ENCODE assay signal across 7 mouse cellular contexts in genomic region chr17:56255863-56256238, GRCm38 (mm10). TPM values are rescaled to one million over a fixed set of nuclear protein-coding genes. Genes with fewer than 3 reads are reported as not detected.
DNase-seq lines count a peak whose midpoint lies in the region; ATAC-seq and TF ChIP-seq lines count a peak whose summit lies in the region.

No protein-coding gene starts in this region.

- H3K9me3 ChIP-seq in embryonic facial prominence, embryonic 10.5 days, result no peaks in the 10 kb centered on the region
- no peaks in the 10 kb centered on the region for H3K9me3 ChIP-seq in intestine, postnatal 0 days (ENCODE audit: control insufficient read depth)
- H3K9me3 ChIP-seq in midbrain, embryonic 12.5 days, result no peaks in the 10 kb centered on the region

- peak; percentile 97 for TF ChIP-seq CTCF in intestine, postnatal 0 days (IDR thresholded peaks at IDR 0.05; ENCODE audit: low read depth)
- peak; percentile 95 for TF ChIP-seq CTCF in small intestine, adult 2 months (IDR thresholded peaks at IDR 0.05; ENCODE audit: extremely low read depth, insufficient read length, insufficient replicate concordance, low read depth, low read length)

- peak; percentile 99 for DNase-seq in adrenal gland, postnatal 10 days
- peak; percentile 99 for DNase-seq in embryonic facial prominence, embryonic 10.5 days (ENCODE audit: low spot score)
- DNase-seq in gonadal fat pad, adult 2 months (ENCODE audit: low read depth), result peak; percentile 77
- DNase-seq in left cerebral cortex, postnatal 4 days, result peak; percentile 100

- peak overlapping the region; percentile 87 for H3K4me2 ChIP-seq in intestine, postnatal 0 days (replicated peaks; ENCODE audit: low read depth)
- peak overlapping the region; percentile 73 for H3K4me2 ChIP-seq in midbrain, embryonic 12.5 days (replicated peaks)

- WGBS in embryonic facial prominence, embryonic 10.5 days, result under 1% methylated on average over 32 of the region's 32 CpGs
- under 1% methylated on average over 32 of the region's 32 CpGs for WGBS in intestine, postnatal 0 days
- under 1% methylated on average over 32 of the region's 32 CpGs for WGBS in midbrain, embryonic 12.5 days
- WGBS in small intestine, adult 2 months, result under 1% methylated on average over 32 of the region's 32 CpGs

- H3K4me1 ChIP-seq in embryonic facial prominence, embryonic 10.5 days, result peaks cover 40% of the 10 kb centered on the region
- H3K4me1 ChIP-seq in intestine, postnatal 0 days (replicated peaks; ENCODE audit: control insufficient read depth, insufficient read depth, low read length), result no peaks in the 10 kb centered on the region
- peaks cover 40% of the 10 kb centered on the region for H3K4me1 ChIP-seq in midbrain, embryonic 12.5 days
- H3K4me1 ChIP-seq in small intestine, adult 2 months (ENCODE audit: control insufficient read depth, insufficient read depth, insufficient read length, low read length), result peaks cover 19% of the 10 kb centered on the region

- peak overlapping the region; percentile 85 for H3K27ac ChIP-seq in embryonic facial prominence, embryonic 10.5 days (replicated peaks)
- peak overlapping the region; percentile 83 for H3K27ac ChIP-seq in intestine, postnatal 0 days (ENCODE audit: low read depth, low read length)
- peak overlapping the region; percentile 91 for H3K27ac ChIP-seq in midbrain, embryonic 12.5 days (replicated peaks)
- H3K27ac ChIP-seq in small intestine, adult 2 months (ENCODE audit: insufficient read depth, low read depth, low read length), result peak overlapping the region; percentile 93

- intact Hi-C loops in left cerebral cortex, postnatal 4 days (cut with DNase I), result no loop called here

- H3K36me3 ChIP-seq in embryonic facial prominence, embryonic 10.5 days (replicated peaks), result peaks cover 33% of the 10 kb centered on the region
- peaks cover 19% of the 10 kb centered on the region for H3K36me3 ChIP-seq in intestine, postnatal 0 days (ENCODE audit: control insufficient read depth, insufficient read depth)
- peaks cover 26% of the 10 kb centered on the region for H3K36me3 ChIP-seq in midbrain, embryonic 12.5 days
- H3K36me3 ChIP-seq in small intestine, adult 2 months (ENCODE audit: control insufficient read depth, insufficient read depth, low read length), result peaks cover 21% of the 10 kb centered on the region

- TF ChIP-seq POLR2A in small intestine, adult 2 months (IDR thresholded peaks at IDR 0.05; ENCODE audit: low read depth, low read length), result peak; percentile 30; the same call in 1 of the 2 replicates

- H3K9ac ChIP-seq in intestine, postnatal 0 days (ENCODE audit: low read depth, low read length), result no peak overlapping the region
- peak overlapping the region; percentile 57; the same call in 1 of the 2 replicates for H3K9ac ChIP-seq in midbrain, embryonic 12.5 days (replicated peaks)

- ATAC-seq in intestine, postnatal 0 days, result peak; percentile 88
- ATAC-seq in midbrain, embryonic 12.5 days (ENCODE audit: low FRiP score, low read depth), result peak; percentile 91

- peak overlapping the region; percentile 78 for H3K4me3 ChIP-seq in embryonic facial prominence, embryonic 10.5 days
- peak overlapping the region; percentile 65 for H3K4me3 ChIP-seq in intestine, postnatal 0 days (ENCODE audit: low read depth, low read length)
- peak overlapping the region; percentile 75 for H3K4me3 ChIP-seq in midbrain, embryonic 12.5 days
- peak overlapping the region; percentile 62 for H3K4me3 ChIP-seq in small intestine, adult 2 months (ENCODE audit: low read depth, low read length)

- no peaks in the 10 kb centered on the region for H3K27me3 ChIP-seq in embryonic facial prominence, embryonic 10.5 days (replicated peaks; ENCODE audit: low read depth, poor library complexity, severe bottlenecking)
- no peaks in the 10 kb centered on the region for H3K27me3 ChIP-seq in intestine, postnatal 0 days (replicated peaks; ENCODE audit: control insufficient read depth, insufficient read depth, low read length)
- H3K27me3 ChIP-seq in midbrain, embryonic 12.5 days, result no peaks in the 10 kb centered on the region
- no peaks in the 10 kb centered on the region for H3K27me3 ChIP-seq in small intestine, adult 2 months (ENCODE audit: control insufficient read depth, insufficient read depth, low read length)

RNA-seq across cellular contexts. Expression of gene Fem1a, which starts 0.8 kb away (rescaled TPM):
- total RNA-seq in adrenal gland, postnatal 10 days (2021), result 10 to 100 TPM; 27.8 to 38.0 TPM
- polyA plus RNA-seq in embryonic facial prominence, embryonic 10.5 days (2016; fragmentation: Nextera tagmentation; extraction: Ambion mirVana), result 12.5 and 13.2 TPM in 2 replicates
- polyA plus RNA-seq in gonadal fat pad, adult 2 months (2012; rRNA removed), result 26.8 and 27.7 TPM in 2 replicates
- polyA plus RNA-seq in intestine, postnatal 0 days (2015; fragmentation: Nextera tagmentation; extraction: Ambion mirVana), result 7.0 and 8.0 TPM in 2 replicates
- total RNA-seq in left cerebral cortex, postnatal 4 days (2021), result 10 to 100 TPM; 41.4 to 45.7 TPM
- 17.9 and 18.6 TPM in 2 replicates for polyA plus RNA-seq in midbrain, embryonic 12.5 days (2016; fragmentation: Nextera tagmentation; extraction: Ambion mirVana)
- 21.3 and 22.9 TPM in 2 replicates for polyA plus RNA-seq in small intestine, adult 2 months (2012; rRNA removed)

RNA-seq across cellular contexts. Expression of gene Ticam1, which starts 20.7 kb away (rescaled TPM):
- total RNA-seq in adrenal gland, postnatal 10 days (2021), result 10 to 100 TPM; 16.6 to 18.1 TPM
- 3.2 and 3.7 TPM in 2 replicates for polyA plus RNA-seq in embryonic facial prominence, embryonic 10.5 days (2016; fragmentation: Nextera tagmentation; extraction: Ambion mirVana)
- polyA plus RNA-seq in gonadal fat pad, adult 2 months (2012; rRNA removed), result 22.9 and 23.8 TPM in 2 replicates
- polyA plus RNA-seq in intestine, postnatal 0 days (2015; fragmentation: Nextera tagmentation; extraction: Ambion mirVana), result 15.8 and 16.0 TPM in 2 replicates
- total RNA-seq in left cerebral cortex, postnatal 4 days (2021), result 1 to 10 TPM; 3.4 to 3.7 TPM
- 1.7 TPM in 2 replicates for polyA plus RNA-seq in midbrain, embryonic 12.5 days (2016; fragmentation: Nextera tagmentation; extraction: Ambion mirVana)
- 39.7 and 96.6 TPM in 2 replicates for polyA plus RNA-seq in small intestine, adult 2 months (2012; rRNA removed)

RNA-seq across cellular contexts. Expression of gene Plin3, which starts 36.8 kb away (rescaled TPM):
- total RNA-seq in adrenal gland, postnatal 10 days (2021), result 10 to 100 TPM; 96.0 to 97.9 TPM
- 67.7 and 72.2 TPM in 2 replicates for polyA plus RNA-seq in embryonic facial prominence, embryonic 10.5 days (2016; fragmentation: Nextera tagmentation; extraction: Ambion mirVana)
- 40.7 and 53.2 TPM in 2 replicates for polyA plus RNA-seq in gonadal fat pad, adult 2 months (2012; rRNA removed)
- polyA plus RNA-seq in intestine, postnatal 0 days (2015; fragmentation: Nextera tagmentation; extraction: Ambion mirVana), result 521 and 545 TPM in 2 replicates
- 1 to 10 TPM; 4.5 to 6.1 TPM for total RNA-seq in left cerebral cortex, postnatal 4 days (2021)
- 28.9 and 29.0 TPM in 2 replicates for polyA plus RNA-seq in midbrain, embryonic 12.5 days (2016; fragmentation: Nextera tagmentation; extraction: Ambion mirVana)
- 137 and 299 TPM in 2 replicates for polyA plus RNA-seq in small intestine, adult 2 months (2012; rRNA removed)

RNA-seq across cellular contexts. Expression of gene Dpp9, which starts 37.1 kb away (rescaled TPM):
- 10 to 100 TPM; 28.8 to 30.1 TPM for total RNA-seq in adrenal gland, postnatal 10 days (2021)
- 48.3 and 50.2 TPM in 2 replicates for polyA plus RNA-seq in embryonic facial prominence, embryonic 10.5 days (2016; fragmentation: Nextera tagmentation; extraction: Ambion mirVana)
- polyA plus RNA-seq in gonadal fat pad, adult 2 months (2012; rRNA removed), result 34.1 and 36.9 TPM in 2 replicates
- 10.6 and 12.0 TPM in 2 replicates for polyA plus RNA-seq in intestine, postnatal 0 days (2015; fragmentation: Nextera tagmentation; extraction: Ambion mirVana)
- 10 to 100 TPM; 48.9 to 50.2 TPM for total RNA-seq in left cerebral cortex, postnatal 4 days (2021)
- 41.0 and 43.9 TPM in 2 replicates for polyA plus RNA-seq in midbrain, embryonic 12.5 days (2016; fragmentation: Nextera tagmentation; extraction: Ambion mirVana)
- polyA plus RNA-seq in small intestine, adult 2 months (2012; rRNA removed), result 27.4 and 39.4 TPM in 2 replicates

RNA-seq across cellular contexts. Expression of gene Arrdc5, which starts 44.2 kb away (rescaled TPM):
- not detected for total RNA-seq in adrenal gland, postnatal 10 days (2021)
- not detected in 2 replicates for polyA plus RNA-seq in embryonic facial prominence, embryonic 10.5 days (2016; fragmentation: Nextera tagmentation; extraction: Ambion mirVana)
- polyA plus RNA-seq in gonadal fat pad, adult 2 months (2012; rRNA removed), result 0.36 and 0.82 TPM in 2 replicates
- not detected in 2 replicates for polyA plus RNA-seq in intestine, postnatal 0 days (2015; fragmentation: Nextera tagmentation; extraction: Ambion mirVana)
- not detected for total RNA-seq in left cerebral cortex, postnatal 4 days (2021)
- polyA plus RNA-seq in midbrain, embryonic 12.5 days (2016; fragmentation: Nextera tagmentation; extraction: Ambion mirVana), result not detected in 2 replicates
- not detected in 2 replicates for polyA plus RNA-seq in small intestine, adult 2 months (2012; rRNA removed)

Comparison
In these comparisons a context has a peak if more than half of its experiments do, and no peak if none do; other contexts are left out.
1. Peak in every context shown above with its lines: DNase-seq, ATAC-seq, H3K4me3 ChIP-seq and H3K27ac ChIP-seq.